Comparison of ENCODE assay signal across 8 mouse cellular contexts in genomic region chr5:103838550-103839264, GRCm38 (mm10).
DNase-seq lines count a peak whose midpoint lies in the region; ATAC-seq lines count a peak whose summit lies in the region.
"Had no signal": no experiment of that assay in that cellular context is flagged by ENCODE, and none has a peak within 500 bp of the region (broad histone marks: within the 10 kb centered on the region; RNA-seq: fewer than 3 reads in every experiment).

No protein-coding gene starts in this region.

- peak; percentile 36 for DNase-seq in left cerebral cortex, postnatal 4 days
- DNase-seq in left cerebral cortex, postnatal 36 days (ENCODE audit: low spot score in 2 of 2): no peak
- peak; percentile 79 for DNase-seq in adrenal gland, adult 8-10 months
- peak; percentile 50 to 56 for DNase-seq in gastrocnemius, postnatal 36 days
- no peak for DNase-seq in c-Kit-positive CD71-positive TER-119-positive erythroid progenitor cells, embryonic 14.5 days (ENCODE audit: low spot score)
- DNase-seq in thymus, postnatal 0 days (ENCODE audit: low spot score): no peak
- DNase-seq: cerebellum, adult 9-11 months had no signal

- intact Hi-C loops in left cerebral cortex, postnatal 4 days (cut with DNase I): no loop called here
- intact Hi-C loops in left cerebral cortex, postnatal 36 days (cut with DNase I): no loop called here
- intact Hi-C loops in gastrocnemius, postnatal 36 days (cut with DNase I): no loop called here

- peak; percentile 73 for ATAC-seq in megakaryocyte progenitor cell, adult 5-6 weeks (replicated peaks; ENCODE audit: poor library complexity)

Comparison
In these comparisons a context has a peak if more than half of its experiments do, and no peak if none do; other contexts are left out.
1. DNase-seq: peak in left cerebral cortex, postnatal 4 days (single experiment), adrenal gland, adult 8-10 months (single experiment) and gastrocnemius, postnatal 36 days (2 of 2); none in left cerebral cortex, postnatal 36 days (0 of 2), c-Kit-positive CD71-positive TER-119-positive erythroid progenitor cells, embryonic 14.5 days (single experiment) and thymus, postnatal 0 days (single experiment).